Mouse (Mus musculus) forebrain, embryonic 11.5 days (tissue): ENCODE measurements around the gene Frat2. TPM values are rescaled to one million over a fixed set of nuclear protein-coding genes. Genes with fewer than 3 reads are reported as not detected.

Experiments
- ATAC-seq: fragments of 200-750 bp; cut with Nextera tagmentation; replicated peaks from 2 replicates; pipeline ENCODE4 v1.8.0; 2017; ENCODE audit warnings: moderate TSS enrichment; ENCODE audit not compliant: low FRiP score
- DNase-seq: peaks from one replicate; pipeline ENCODE4 v3.0.0-alpha.2; 2017; ENCODE audit warnings: low spot score
- H3K27ac ChIP-seq: fragments of 300-500 bp; sonication (generic); 2 replicates; pipeline ENCODE4 v1.5.1; 2014; ENCODE audit warnings: low read depth, low read length
- H3K27me3 ChIP-seq: fragments of 300-500 bp; sonication (generic); 2 replicates; pipeline ENCODE4 v1.6.1; 2014; ENCODE audit warnings: mild to moderate bottlenecking, low read length, mixed read lengths; ENCODE audit not compliant: control insufficient read depth, insufficient read depth
- H3K36me3 ChIP-seq: fragments of 300-500 bp; sonication (generic); 2 replicates; pipeline ENCODE4 v1.6.1; 2014; ENCODE audit warnings: mild to moderate bottlenecking, low read length, moderate library complexity, mixed read lengths; ENCODE audit not compliant: control insufficient read depth, insufficient read depth
- H3K4me1 ChIP-seq: fragments of 300-500 bp; sonication (generic); replicated peaks from 2 replicates; pipeline ENCODE4 v1.6.1; 2014; ENCODE audit warnings: low read length, mixed read lengths; ENCODE audit not compliant: control insufficient read depth, insufficient read depth
- H3K4me2 ChIP-seq: fragments of 300-500 bp; sonication (generic); 2 replicates; pipeline ENCODE4 v1.6.1; 2014; ENCODE audit warnings: low read depth, mild to moderate bottlenecking, low read length, moderate library complexity, mixed read lengths; ENCODE audit not compliant: severe bottlenecking
- H3K4me3 ChIP-seq: fragments of 300-500 bp; sonication (generic); 2 replicates; pipeline ENCODE4 v1.5.1; 2014; ENCODE audit warnings: low read depth, low read length
- H3K9ac ChIP-seq: fragments of 300-500 bp; sonication (generic); 2 replicates; pipeline ENCODE4 v1.6.1; 2014; ENCODE audit warnings: low read length
- H3K9me3 ChIP-seq: fragments of 300-500 bp; sonication (generic); 2 replicates; pipeline ENCODE4 v1.6.1; 2016; ENCODE audit warnings: low read length, mixed read lengths; ENCODE audit not compliant: control insufficient read depth
- WGBS: fragments of 180-500 bp; shearing (Covaris S2); extraction: QIAGEN DNeasy Blood & Tissue Kit; methylation state at CpG from one replicate; pipeline ENCODE4 v1.1.7; 2014; 5-methylcytosine and 5-hydroxymethylcytosine counted together
- polyA plus RNA-seq: library from polyadenylated mRNA; unstranded; fragments of >200 nt; fragmentation: Nextera tagmentation; extraction: Ambion mirVana; gene quantifications from 2 replicates; pipeline ENCODE4 v1.2.1, GENCODE M21; 2014

The Frat2 gene
- polyA plus RNA-seq, 1 experiment from 2014 or later: 10.4 TPM

DNA sequence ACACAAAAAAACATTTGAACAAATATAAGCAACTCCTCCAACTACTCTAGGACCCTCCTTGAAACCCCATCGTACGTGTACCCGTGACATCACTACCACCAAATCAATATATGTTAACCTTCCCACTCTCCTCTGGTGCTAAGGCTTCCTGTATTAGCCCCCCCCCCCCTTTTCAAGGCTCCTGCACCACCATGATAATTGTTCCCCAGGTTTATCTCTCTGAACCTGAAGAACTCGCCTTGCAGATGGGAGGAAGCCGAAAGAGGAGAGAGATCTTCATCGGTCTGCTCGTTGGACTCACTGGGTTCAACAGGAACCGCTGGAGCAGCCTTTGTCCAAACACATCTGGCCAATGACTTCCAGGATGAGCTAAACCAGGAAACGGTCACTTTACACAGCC lies 40.4 kb downstream of the Frat2 start:
- H3K4me2 ChIP-seq: no peak overlapping the region
- H3K36me3 ChIP-seq: no peaks in the 10 kb centered on the region
- no peak for ATAC-seq
- WGBS: 86% methylated on average over 9 of the region's 9 CpGs
- no peaks in the 10 kb centered on the region for H3K27me3 ChIP-seq
- H3K9me3 ChIP-seq: no peaks in the 10 kb centered on the region; the same call in 1 of the 2 replicates
- H3K4me1 ChIP-seq: no peaks in the 10 kb centered on the region
- no peak for DNase-seq
- H3K4me3 ChIP-seq: no peak overlapping the region
- H3K27ac ChIP-seq: no peak overlapping the region
- no peak overlapping the region for H3K9ac ChIP-seq

DNA sequence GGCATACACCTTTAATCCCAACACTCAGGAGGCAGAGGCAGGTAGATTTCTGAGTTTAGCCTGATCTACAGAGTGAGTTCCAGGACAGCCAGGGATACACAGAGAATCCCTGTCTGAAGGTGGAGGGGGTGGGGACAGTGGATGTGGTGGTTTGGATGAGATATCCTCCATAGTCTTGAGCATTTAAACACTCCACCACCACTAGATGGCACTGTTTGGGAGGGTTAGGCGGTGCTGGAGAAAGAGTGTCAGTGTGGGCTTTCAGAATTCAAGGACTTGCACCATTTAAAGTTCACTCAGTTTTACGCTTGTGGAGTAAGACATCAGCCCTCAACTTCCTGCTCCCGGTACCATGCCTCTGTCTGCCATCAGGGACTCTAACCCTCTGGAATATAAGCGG lies 42.1 kb downstream of the Frat2 start:
- no peak overlapping the region for H3K27ac ChIP-seq
- no peak overlapping the region for H3K4me3 ChIP-seq
- WGBS: 88% methylated on average over 4 of the region's 4 CpGs
- H3K4me1 ChIP-seq: no peaks in the 10 kb centered on the region
- no peaks in the 10 kb centered on the region for H3K27me3 ChIP-seq
- ATAC-seq (no peak), DNase-seq (no peak)
- H3K9me3 ChIP-seq: no peaks in the 10 kb centered on the region; the same call in 1 of the 2 replicates
- no peak overlapping the region for H3K9ac ChIP-seq
- no peak overlapping the region for H3K4me2 ChIP-seq
- H3K36me3 ChIP-seq: no peaks in the 10 kb centered on the region

DNA sequence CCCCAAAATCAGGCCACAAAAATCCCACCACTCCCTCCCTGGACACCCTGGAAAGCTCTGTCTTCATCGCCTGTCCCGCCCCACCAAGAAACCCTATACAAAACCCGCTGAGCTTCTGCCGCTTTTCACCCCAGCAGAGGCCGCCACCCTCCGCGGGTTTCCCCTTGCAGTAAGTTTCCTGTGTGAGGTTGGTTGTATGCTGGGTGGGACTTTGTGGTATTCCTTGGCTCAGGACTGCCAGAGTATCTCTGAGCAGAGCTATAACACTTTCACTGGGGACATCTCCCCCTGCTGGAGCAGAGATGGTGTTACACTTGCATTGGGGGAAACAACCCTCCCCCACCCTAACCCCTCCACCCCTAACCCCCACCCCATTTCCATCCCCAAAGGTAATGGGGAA lies 44.6 kb downstream of the Frat2 start:
- Histone ChIP-seq H3K36me3 (no peaks in the 10 kb centered on the region), H3K4me1 (peaks cover 7% of the 10 kb centered on the region), H3K4me3 (no peak overlapping the region), H3K9me3 (no peaks in the 10 kb centered on the region; the same call in 1 of the 2 replicates), H3K4me2 (no peak overlapping the region), H3K9ac (no peak overlapping the region), H3K27ac (no peak overlapping the region), H3K27me3 (no peaks in the 10 kb centered on the region)
- WGBS: 48% methylated on average over 7 of the region's 7 CpGs
- DNase-seq (peak; percentile 59), ATAC-seq (no peak)

DNA sequence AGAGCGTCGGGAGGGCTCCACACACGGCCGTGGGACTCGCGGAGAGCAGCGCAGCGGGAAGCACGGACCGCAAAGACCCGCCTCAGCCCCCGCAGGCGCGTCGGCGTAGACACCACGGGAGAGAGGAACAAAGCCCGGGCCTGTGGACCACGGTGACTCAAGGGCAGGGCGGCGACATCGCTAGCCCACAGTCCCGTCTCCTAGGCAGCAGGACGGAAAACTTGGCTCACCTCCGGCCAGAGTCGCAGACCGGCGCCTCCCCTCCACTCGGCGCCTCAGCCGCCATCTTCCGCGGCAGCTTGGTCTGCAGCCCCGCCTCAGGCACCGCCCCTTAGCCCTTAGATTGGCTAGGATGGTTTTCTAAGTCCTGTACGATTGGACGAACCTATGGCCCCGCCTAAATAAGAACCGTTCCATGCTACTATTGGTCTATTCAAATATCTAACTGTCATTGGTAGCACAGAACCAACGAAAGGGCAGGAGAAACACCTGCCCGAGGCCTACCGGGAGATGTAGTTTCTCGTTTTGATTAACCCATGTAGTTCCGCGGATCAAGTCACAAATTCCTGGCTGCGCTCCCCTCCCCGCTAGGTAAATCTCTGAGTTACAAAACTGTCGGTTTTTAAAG lies 46.1 kb downstream of the Frat2 start, which contains the start of gene Arhgap19:
TSS of gene Arhgap19 (minus strand) at position 306 of the 628 bp plus-strand sequence.
- H3K9ac ChIP-seq: peak within 1 kb of the TSS; percentile 95
- ATAC-seq (peak; percentile 100), DNase-seq (peak; percentile 92)
- H3K27ac ChIP-seq: peak within 1 kb of the TSS; percentile 71
- no peaks in the 10 kb centered on the region; the same call in 1 of the 2 replicates for H3K9me3 ChIP-seq
- WGBS: under 1% methylated on average over 48 of the region's 48 CpGs
- peak within 1 kb of the TSS; percentile 95 for H3K4me3 ChIP-seq
- H3K4me2 ChIP-seq: peak within 1 kb of the TSS; percentile 60
- H3K27me3 ChIP-seq: no peaks in the 10 kb centered on the region
- no peaks in the 10 kb centered on the region for H3K36me3 ChIP-seq
- H3K4me1 ChIP-seq: peaks cover 7% of the 10 kb centered on the region

DNA sequence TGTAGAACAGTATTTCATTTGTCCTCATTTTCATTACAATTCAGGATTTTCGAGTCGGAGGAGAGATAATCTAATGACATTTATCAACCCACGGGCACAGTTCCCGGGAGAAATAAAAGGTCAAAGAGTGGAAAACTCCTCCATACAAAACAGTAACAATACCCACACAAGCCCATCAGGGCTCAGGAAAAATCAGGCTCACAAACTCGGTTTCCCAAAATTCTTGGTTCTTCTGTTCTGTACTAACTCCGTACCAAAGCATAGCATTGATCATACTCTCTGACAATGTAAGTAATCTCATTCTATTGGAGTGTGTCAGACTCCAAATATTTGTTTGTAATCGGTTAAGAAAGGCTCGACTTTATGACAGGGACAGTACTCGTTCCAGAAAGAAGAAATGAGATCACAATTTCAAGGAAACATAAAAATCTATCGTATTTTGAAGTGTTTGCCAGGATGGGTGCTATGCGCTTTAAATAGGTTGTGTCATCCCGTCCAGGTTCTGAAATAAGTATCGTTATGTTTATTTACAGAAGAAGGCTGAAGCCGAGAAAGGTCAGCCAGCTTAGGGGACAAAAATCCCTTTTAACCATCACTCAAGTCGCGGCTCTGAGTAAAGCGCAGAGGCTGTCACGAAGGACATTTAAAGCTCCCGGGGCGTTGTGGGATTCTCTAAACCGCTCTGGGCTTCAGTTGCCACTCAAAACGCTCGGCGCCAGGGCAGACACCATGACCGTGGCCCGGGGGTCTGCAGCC lies 46.8 kb downstream of the Frat2 start:
- no peaks in the 10 kb centered on the region for H3K27me3 ChIP-seq
- peak overlapping the region; percentile 71 for H3K27ac ChIP-seq
- no peaks in the 10 kb centered on the region for H3K36me3 ChIP-seq
- H3K4me3 ChIP-seq: peak overlapping the region; percentile 95
- WGBS: 7% methylated on average over 26 of the region's 26 CpGs
- peak overlapping the region; percentile 95 for H3K9ac ChIP-seq
- peaks cover 7% of the 10 kb centered on the region for H3K4me1 ChIP-seq
- H3K9me3 ChIP-seq: no peaks in the 10 kb centered on the region; the same call in 1 of the 2 replicates
- no peak for ATAC-seq
- H3K4me2 ChIP-seq: peak overlapping the region; percentile 60
- DNase-seq: no peak

DNA sequence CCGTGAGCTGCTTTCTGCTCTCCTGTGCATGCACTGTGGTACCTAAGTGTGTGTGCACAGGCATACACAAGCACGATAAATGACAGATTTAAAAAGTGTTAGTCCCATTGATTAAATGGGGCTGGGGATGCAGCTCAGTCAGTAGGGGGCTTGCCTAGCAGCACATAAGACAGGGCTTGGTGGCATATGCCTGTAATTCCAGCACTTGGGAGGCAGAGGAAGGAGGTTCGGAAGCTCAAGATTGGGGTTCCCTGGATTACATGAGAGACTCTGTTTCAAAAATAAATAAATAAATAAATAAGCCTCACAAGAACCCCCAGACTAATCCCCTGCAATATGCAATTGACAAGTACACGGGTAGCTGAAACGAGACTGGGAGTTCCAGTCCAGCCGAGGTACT lies 47.5 kb downstream of the Frat2 start:
- 39% methylated on average over 6 of the region's 6 CpGs for WGBS
- Histone ChIP-seq H3K27ac (no peak overlapping the region), H3K4me1 (peaks cover 7% of the 10 kb centered on the region), H3K4me3 (peak overlapping the region; percentile 95), H3K27me3 (no peaks in the 10 kb centered on the region), H3K4me2 (peak overlapping the region; percentile 60), H3K9ac (peak overlapping the region; percentile 95; the same call in 1 of the 2 replicates), H3K36me3 (no peaks in the 10 kb centered on the region), H3K9me3 (no peaks in the 10 kb centered on the region)
- no peak for ATAC-seq
- no peak for DNase-seq

DNA sequence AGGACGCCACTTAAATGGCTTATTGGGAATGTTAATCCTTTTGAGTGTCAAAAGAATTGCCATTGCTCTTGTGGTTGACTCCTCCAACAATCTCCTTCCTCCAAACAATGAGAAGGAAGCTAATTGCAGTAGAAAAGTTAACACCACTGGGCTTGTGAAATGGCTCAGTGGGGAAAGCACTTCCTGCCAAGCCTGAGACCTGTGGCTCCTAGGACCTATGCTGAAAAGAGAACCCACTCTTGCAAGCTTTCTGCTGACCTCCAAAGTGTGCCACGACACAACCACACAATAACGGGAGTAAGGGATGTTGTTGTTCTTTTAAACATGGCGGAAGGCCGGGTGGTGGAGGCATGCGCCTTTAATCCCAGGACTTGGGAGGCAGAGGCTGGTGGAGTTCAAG lies 50.4 kb downstream of the Frat2 start:
- ATAC-seq (no peak), DNase-seq (no peak)
- Histone ChIP-seq H3K4me2 (no peak overlapping the region), H3K4me3 (no peak overlapping the region), H3K27me3 (no peaks in the 10 kb centered on the region), H3K27ac (no peak overlapping the region), H3K9me3 (no peaks in the 10 kb centered on the region), H3K4me1 (peaks cover 7% of the 10 kb centered on the region), H3K36me3 (no peaks in the 10 kb centered on the region), H3K9ac (no peak overlapping the region)
- 83% methylated on average over 6 of the region's 6 CpGs for WGBS

DNA sequence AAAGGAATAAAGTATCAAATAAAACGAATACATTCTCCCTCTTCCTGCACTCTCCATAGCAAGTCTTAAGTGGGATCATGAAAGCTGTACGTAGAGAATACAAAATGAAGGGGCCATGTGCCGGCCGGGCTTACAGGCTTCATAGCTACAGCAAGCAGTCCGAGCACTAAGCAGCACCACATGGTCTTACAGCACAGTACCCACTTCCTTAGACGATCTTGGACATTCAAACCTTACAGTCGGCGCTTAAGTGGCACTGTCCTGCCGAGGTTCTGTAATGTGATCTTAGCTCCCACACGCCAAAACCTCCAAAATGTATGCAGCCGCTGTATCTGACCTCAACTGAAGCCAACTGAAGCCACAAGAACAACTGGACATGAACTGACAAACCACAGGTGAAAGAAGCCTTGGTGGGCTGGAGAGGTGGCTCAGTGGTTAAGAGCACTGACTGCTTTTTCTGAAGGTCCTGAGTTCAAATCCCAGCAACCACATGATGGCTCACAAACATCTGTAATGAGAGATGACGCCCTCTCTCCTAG lies 51.1 kb downstream of the Frat2 start:
- no peaks in the 10 kb centered on the region for H3K9me3 ChIP-seq
- H3K27ac ChIP-seq: no peak overlapping the region
- ATAC-seq (no peak), DNase-seq (no peak)
- H3K27me3 ChIP-seq: no peaks in the 10 kb centered on the region
- no peak overlapping the region for H3K9ac ChIP-seq
- H3K36me3 ChIP-seq: no peaks in the 10 kb centered on the region
- no peak overlapping the region for H3K4me3 ChIP-seq
- 80% methylated on average over 12 of the region's 12 CpGs for WGBS
- H3K4me1 ChIP-seq: peaks cover 7% of the 10 kb centered on the region
- no peak overlapping the region for H3K4me2 ChIP-seq
